ENCODE assay signal across 8 mouse cellular contexts in the genomic region with DNA sequence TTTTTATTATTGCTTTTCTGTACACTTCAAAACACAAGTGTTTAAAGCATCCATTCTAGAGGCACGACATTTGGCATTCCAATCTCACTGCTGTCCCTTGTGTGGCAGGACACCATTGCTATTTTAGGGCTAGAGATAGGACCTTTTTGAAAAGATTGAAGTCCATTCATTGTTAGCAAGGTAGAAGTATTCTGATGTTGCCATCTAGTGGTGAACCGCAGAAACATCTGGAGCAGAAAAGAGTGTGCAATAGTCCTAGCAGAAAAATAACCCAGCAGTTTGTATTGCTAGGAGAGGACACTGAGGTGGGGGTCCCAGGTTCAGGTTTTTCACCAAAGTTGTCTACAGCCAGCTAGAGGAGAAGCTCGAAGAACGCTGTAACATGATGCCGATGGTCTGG. TPM values are rescaled to one million over a fixed set of nuclear protein-coding genes. Genes with fewer than 3 reads are reported as not detected.
DNase-seq lines count a peak whose midpoint lies in the region; ATAC-seq and TF ChIP-seq lines count a peak whose summit lies in the region.
"Had no signal": no experiment of that assay in that cellular context is flagged by ENCODE, and none has a peak within 500 bp of the region (broad histone marks: within the 10 kb centered on the region; RNA-seq: fewer than 3 reads in every experiment).

No protein-coding gene starts in this region.

- 3% methylated on average over 5 of the region's 5 CpGs for WGBS in kidney, adult 2 months
- WGBS in kidney, embryonic 14.5 days, result 3% methylated on average over 5 of the region's 5 CpGs

- H3K79me2 ChIP-seq in C2C12 (ENCODE audit: control insufficient read depth, insufficient read depth), result no peaks in the 10 kb centered on the region

- no peaks in the 10 kb centered on the region for H3K27me3 ChIP-seq in kidney, adult 2 months (replicated peaks; ENCODE audit: control insufficient read depth, insufficient read depth, low read length)
- peaks cover 5% of the 10 kb centered on the region; the same call in 1 of the 2 replicates for H3K27me3 ChIP-seq in kidney, embryonic 14.5 days (ENCODE audit: control insufficient read depth, insufficient read depth, low read length)
- no peaks in the 10 kb centered on the region for H3K27me3 ChIP-seq in C2C12 (ENCODE audit: control insufficient read depth, insufficient read depth, insufficient read length)
- H3K27me3 ChIP-seq in E14TG2a.4 (ENCODE audit: insufficient read depth, low read length), result peaks cover 91% of the 10 kb centered on the region

- no peaks in the 10 kb centered on the region for H3K9me3 ChIP-seq in kidney, embryonic 14.5 days (ENCODE audit: control insufficient read depth, low read length)
- H3K9me3 ChIP-seq in E14TG2a.4 (ENCODE audit: low read length), result no peaks in the 10 kb centered on the region
- H3K9me3 ChIP-seq: liver, embryonic 13.5 days had no signal

- H3K9ac ChIP-seq in kidney, embryonic 14.5 days (ENCODE audit: low read depth, low read length), result no peak overlapping the region
- H3K9ac ChIP-seq: liver, embryonic 13.5 days had no signal

- no peaks in the 10 kb centered on the region for H3K36me3 ChIP-seq in kidney, adult 2 months (ENCODE audit: control insufficient read depth, insufficient read depth, low read length)
- peaks cover 5% of the 10 kb centered on the region; the same call in 1 of the 2 replicates for H3K36me3 ChIP-seq in kidney, embryonic 14.5 days (ENCODE audit: control insufficient read depth, insufficient read depth, low read length)
- H3K36me3 ChIP-seq in C2C12 (ENCODE audit: control insufficient read depth, insufficient read depth), result peaks cover 15% of the 10 kb centered on the region
- no peaks in the 10 kb centered on the region for H3K36me3 ChIP-seq in E14TG2a.4 (ENCODE audit: insufficient read depth, low read length)
- H3K36me3 ChIP-seq: liver, embryonic 13.5 days had no signal

- TF ChIP-seq CTCF in kidney, adult 2 months (conservative IDR thresholded peaks at IDR 0.05; ENCODE audit: insufficient read depth, insufficient read length, low read depth, low read length), result 0 out of 2 replicates have a peak, but pooled peaks have one; percentile 18
- TF ChIP-seq CTCF in C2C12 (IDR thresholded peaks at IDR 0.05; ENCODE audit: control insufficient read depth, insufficient read depth, insufficient read length) (no peak), E14TG2a.4 (conservative IDR thresholded peaks at IDR 0.05; ENCODE audit: low read length) (peak; percentile 85)

- no peak for TF ChIP-seq POLR2A in kidney, adult 2 months (IDR thresholded peaks at IDR 0.05; ENCODE audit: low read depth, low read length)

- DNase-seq in kidney, adult 2 months, result peak; percentile 67
- DNase-seq in induced T-regulatory cell, adult 2 months (ENCODE audit: low read depth), result peak; percentile 67
- DNase-seq in layer of hippocampus, adult 9-11 months, result no peak
- no peak for DNase-seq in frontal cortex, postnatal 25 days (ENCODE audit: low spot score in 2 of 2)
- DNase-seq: liver, embryonic 13.5 days had no signal

- ATAC-seq in kidney, embryonic 14.5 days (ENCODE audit: low FRiP score, low TSS enrichment), result no peak

- H3K79me3 ChIP-seq in C2C12 (ENCODE audit: low read depth), result no peaks in the 10 kb centered on the region

- H3K4me3 ChIP-seq in kidney, adult 2 months (ENCODE audit: insufficient read depth, low read depth, low read length), result no peak overlapping the region
- H3K4me3 ChIP-seq in kidney, embryonic 14.5 days (ENCODE audit: low read length), result no peak overlapping the region
- H3K4me3 ChIP-seq in C2C12 (ENCODE audit: insufficient read depth, poor library complexity, severe bottlenecking), result no peak overlapping the region
- H3K4me3 ChIP-seq in E14TG2a.4 (replicated peaks; ENCODE audit: low read length), result no peak overlapping the region
- H3K4me3 ChIP-seq: liver, embryonic 13.5 days had no signal

- no peaks in the 10 kb centered on the region for H3K4me1 ChIP-seq in kidney, adult 2 months (ENCODE audit: control insufficient read depth, insufficient read depth, low read length)
- H3K4me1 ChIP-seq in kidney, embryonic 14.5 days (ENCODE audit: control insufficient read depth, insufficient read depth, low read length), result peaks cover 26% of the 10 kb centered on the region
- peaks cover 20% of the 10 kb centered on the region for H3K4me1 ChIP-seq in E14TG2a.4 (replicated peaks; ENCODE audit: low read depth, low read length)

- H3ac ChIP-seq in C2C12 (ENCODE audit: control insufficient read depth, insufficient read length, low read depth), result no peak overlapping the region

- no peak overlapping the region for H3K27ac ChIP-seq in kidney, adult 2 months (ENCODE audit: insufficient read depth, low read depth, low read length)
- no peak overlapping the region for H3K27ac ChIP-seq in kidney, embryonic 14.5 days (ENCODE audit: low read depth, low read length)
- H3K27ac ChIP-seq: liver, embryonic 13.5 days had no signal

- no peak overlapping the region for H3K4me2 ChIP-seq in kidney, embryonic 14.5 days (replicated peaks; ENCODE audit: low read depth, low read length)
- H3K4me2 ChIP-seq: liver, embryonic 13.5 days had no signal

TF ChIP-seq in C2C12, 6 proteins besides CTCF, POLR2A, EP300 and RAD21:
- TF ChIP-seq MYOD1 (IDR thresholded peaks at IDR 0.05; ENCODE audit: control insufficient read depth, insufficient read length, low read depth) (no peak), FOSL1 (IDR thresholded peaks at IDR 0.05; ENCODE audit: insufficient read depth, low read length, poor library complexity, severe bottlenecking) (no peak), MYOG (IDR thresholded peaks at IDR 0.05; ENCODE audit: control insufficient read depth, extremely low read depth, insufficient read length) (no peak), CEBPB (IDR thresholded peaks at IDR 0.05; ENCODE audit: low read depth) (peak; percentile 24)
TF ChIP-seq in C2C12: peak in this region for 1.

RNA-seq across cellular contexts. Expression of a gene that starts 15.0 kb away (rescaled TPM):
- polyA plus RNA-seq in kidney, adult 2 months (2012; rRNA removed), result 26.8 and 38.2 TPM in 2 replicates
- polyA plus RNA-seq in kidney, embryonic 14.5 days (2014; fragmentation: Nextera tagmentation; extraction: Ambion mirVana), result 17.2 and 19.6 TPM in 2 replicates
- 38.5 TPM for polyA plus RNA-seq in C2C12 (2012; fragmentation: generic; extraction: Trizol)

RNA-seq across cellular contexts. Expression of a gene that starts 20.8 kb away (rescaled TPM):
- 6.2 and 7.9 TPM in 2 replicates for polyA plus RNA-seq in kidney, adult 2 months (2012; rRNA removed)
- not detected in 2 replicates for polyA plus RNA-seq in kidney, embryonic 14.5 days (2014; fragmentation: Nextera tagmentation; extraction: Ambion mirVana)
- polyA plus RNA-seq in C2C12 (2012; fragmentation: generic; extraction: Trizol), result not detected
- polyA plus RNA-seq: liver, embryonic 13.5 days had no signal

RNA-seq across cellular contexts. Expression of a gene that starts 26.0 kb away (rescaled TPM):
- polyA plus RNA-seq in kidney, adult 2 months (2012; rRNA removed), result 372 and 440 TPM in 2 replicates
- 2.7 and 2.9 TPM in 2 replicates for polyA plus RNA-seq in kidney, embryonic 14.5 days (2014; fragmentation: Nextera tagmentation; extraction: Ambion mirVana)
- polyA plus RNA-seq in C2C12 (2012; fragmentation: generic; extraction: Trizol), result 0.66 TPM

RNA-seq across cellular contexts. Expression of a gene that starts 52.7 kb away (rescaled TPM):
- polyA plus RNA-seq in kidney, adult 2 months (2012; rRNA removed), result 50.9 and 69.4 TPM in 2 replicates
- polyA plus RNA-seq in kidney, embryonic 14.5 days (2014; fragmentation: Nextera tagmentation; extraction: Ambion mirVana), result 42.6 and 70.3 TPM in 2 replicates
- 83.6 TPM for polyA plus RNA-seq in C2C12 (2012; fragmentation: generic; extraction: Trizol)

Comparison
In these comparisons a context has a peak if more than half of its experiments do, and no peak if none do; other contexts are left out.
1. RNA of a gene that starts 26.0 kb away (polyA plus RNA-seq): 372 to 440 TPM in kidney, adult 2 months; 2.7 to 2.9 TPM in kidney, embryonic 14.5 days and 0.66 TPM in C2C12 (single experiment); every median in the first group is over 10 times any median in the second.
2. DNase-seq: peak in kidney, adult 2 months (single experiment) and induced T-regulatory cell, adult 2 months (single experiment); none in layer of hippocampus, adult 9-11 months (single experiment) and frontal cortex, postnatal 25 days (0 of 2).